Mouse (Mus musculus): ENCODE measurements around the gene Tas2r123. TPM values are rescaled to one million over a fixed set of nuclear protein-coding genes. Genes with fewer than 3 reads are reported as not detected.

The Tas2r123 gene
- polyA plus RNA-seq (2012; rRNA removed): not detected in 2 replicates

GRCm38 (mm10) chr6:132846842-132847241 is at the start of gene Tas2r123:
Tas2r123 (plus strand) TSS chr6:132847142.

GRCm38 (mm10) chr6:132802518-132802917 is 44.4 kb upstream of the Tas2r123 start, which contains the start of gene Tas2r117:
Tas2r117 (plus strand) TSS chr6:132802818.

GRCm38 (mm10) chr6:132855138-132855537 is 8.2 kb downstream of the Tas2r123 start, which contains the start of gene Tas2r116:
Tas2r116 (plus strand) TSS chr6:132855438.

GRCm38 (mm10) chr6:132867708-132868107 is 20.8 kb downstream of the Tas2r123 start, which contains the start of gene Tas2r110:
Tas2r110 (plus strand) TSS chr6:132868008.

GRCm38 (mm10) chr6:132892711-132893110 is 45.8 kb downstream of the Tas2r123 start, which contains the start of gene Tas2r113:
Tas2r113 (plus strand) TSS chr6:132893011.

Other genes with a start within 250 kb of the Tas2r123 start
- gene A630073D07Rik, start 195.6 kb upstream of the Tas2r123 start, polyA plus RNA-seq (2012; rRNA removed): not detected in 2 replicates
- gene Tas2r120, start 190.2 kb upstream of the Tas2r123 start, polyA plus RNA-seq (2012; rRNA removed): not detected in 2 replicates
- gene Tas2r121, start 146.1 kb upstream of the Tas2r123 start, polyA plus RNA-seq (2012; rRNA removed): not detected in 2 replicates
- not detected in 2 replicates for gene Tas2r122, start 135.2 kb upstream of the Tas2r123 start, polyA plus RNA-seq (2012; rRNA removed)
- not detected in 2 replicates for gene Tas2r115, start 109.1 kb upstream of the Tas2r123 start, polyA plus RNA-seq (2012; rRNA removed)
- gene Tas2r124, start 92.4 kb upstream of the Tas2r123 start, polyA plus RNA-seq (2012; rRNA removed): not detected in 2 replicates
- not detected in 2 replicates for gene Tas2r102, start 85.0 kb upstream of the Tas2r123 start, polyA plus RNA-seq (2012; rRNA removed)
- not detected in 2 replicates for gene Tas2r136, start 69.0 kb upstream of the Tas2r123 start, polyA plus RNA-seq (2012; rRNA removed)
- not detected in 2 replicates for gene Tas2r117, start 44.3 kb upstream of the Tas2r123 start, polyA plus RNA-seq (2012; rRNA removed)
- gene Tas2r116, start 8.3 kb downstream of the Tas2r123 start, polyA plus RNA-seq (2012; rRNA removed): not detected in 2 replicates
- gene Tas2r110, start 20.9 kb downstream of the Tas2r123 start, polyA plus RNA-seq (2012; rRNA removed): not detected in 2 replicates
- gene Tas2r113, start 45.9 kb downstream of the Tas2r123 start, polyA plus RNA-seq (2012; rRNA removed): not detected in 2 replicates
- not detected in 2 replicates for gene Tas2r125, start 62.5 kb downstream of the Tas2r123 start, polyA plus RNA-seq (2012; rRNA removed)
- gene Tas2r129, start 104.0 kb downstream of the Tas2r123 start, polyA plus RNA-seq (2012; rRNA removed): not detected in 2 replicates
- not detected in 2 replicates for gene Tas2r131, start 110.8 kb downstream of the Tas2r123 start, polyA plus RNA-seq (2012; rRNA removed)
- gene Tas2r109, start 133.8 kb downstream of the Tas2r123 start, polyA plus RNA-seq (2012; rRNA removed): not detected in 2 replicates
- gene Tas2r103, start 190.0 kb downstream of the Tas2r123 start, polyA plus RNA-seq (2012; rRNA removed): not detected in 2 replicates
- not detected in 2 replicates for gene Tas2r140, start 208.7 kb downstream of the Tas2r123 start, polyA plus RNA-seq (2012; rRNA removed)